Mouse (Mus musculus): ENCODE results near the gene Prdm5. TPM values are rescaled to one million over a fixed set of nuclear protein-coding genes. Genes with fewer than 3 reads are reported as not detected.

Prdm5 gene
- polyA plus RNA-seq, 2 experiments from 2014 or later, result 1.4 to 2.1 TPM

DNA sequence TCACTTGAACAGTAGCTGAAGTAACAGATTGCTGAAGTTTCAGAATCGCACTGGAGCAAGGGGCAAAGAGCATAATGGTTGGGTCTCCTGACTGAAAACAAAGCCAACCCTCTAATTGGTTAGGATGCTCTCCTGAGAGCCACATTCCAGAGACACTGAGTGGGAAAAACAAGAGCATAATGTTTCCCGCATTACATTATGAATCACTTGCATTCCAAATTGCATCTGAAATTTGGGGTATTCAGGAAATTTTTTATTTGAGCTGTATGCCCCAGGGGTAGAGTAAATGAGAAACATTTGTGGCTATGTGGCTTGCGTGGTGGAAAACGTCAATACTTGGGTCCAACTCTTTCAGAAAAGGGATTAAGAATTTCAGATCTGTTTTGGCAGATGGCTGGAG is 55.2 kb downstream of the Prdm5 start:
- ATAC-seq, result no peak

DNA sequence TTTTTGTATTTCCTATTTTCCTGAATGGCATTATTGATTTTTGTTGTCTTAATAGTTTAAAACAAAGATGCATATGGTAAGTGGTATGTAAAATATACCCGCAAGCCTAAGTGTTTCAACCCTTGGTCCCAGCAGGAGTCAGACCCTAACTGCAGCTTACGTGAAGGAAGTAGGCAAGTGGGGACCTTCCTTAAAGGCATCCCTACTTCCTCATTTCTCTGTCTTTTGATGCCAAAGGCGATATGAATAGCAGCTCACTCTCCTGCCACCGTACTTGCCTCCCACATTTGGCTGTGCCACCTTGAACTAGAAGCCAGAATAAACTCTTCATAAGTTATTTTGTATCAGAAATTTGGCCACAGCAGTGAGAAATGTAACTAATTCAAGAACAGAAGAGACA is 63.8 kb downstream of the Prdm5 start:
- no peak for ATAC-seq

DNA sequence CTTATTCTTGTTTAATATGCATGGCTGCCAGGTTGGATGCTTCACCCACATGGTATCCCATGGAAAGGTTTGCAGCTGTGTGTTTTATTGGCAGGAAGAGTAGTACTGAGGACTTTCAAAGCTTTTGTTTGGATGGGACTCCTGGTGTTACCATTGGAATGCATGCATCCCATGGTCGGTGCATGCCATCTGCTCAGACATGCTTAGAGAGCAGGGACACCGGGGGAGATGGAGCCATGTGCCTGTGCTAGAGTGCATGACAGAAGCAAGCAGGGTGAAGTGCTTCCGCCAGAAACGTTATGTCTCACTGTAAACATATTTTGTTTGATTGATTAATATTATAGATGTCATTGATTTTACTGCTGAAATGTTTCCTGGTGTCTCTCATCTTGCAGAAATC is 70.3 kb downstream of the Prdm5 start:
- ATAC-seq, result no peak

DNA sequence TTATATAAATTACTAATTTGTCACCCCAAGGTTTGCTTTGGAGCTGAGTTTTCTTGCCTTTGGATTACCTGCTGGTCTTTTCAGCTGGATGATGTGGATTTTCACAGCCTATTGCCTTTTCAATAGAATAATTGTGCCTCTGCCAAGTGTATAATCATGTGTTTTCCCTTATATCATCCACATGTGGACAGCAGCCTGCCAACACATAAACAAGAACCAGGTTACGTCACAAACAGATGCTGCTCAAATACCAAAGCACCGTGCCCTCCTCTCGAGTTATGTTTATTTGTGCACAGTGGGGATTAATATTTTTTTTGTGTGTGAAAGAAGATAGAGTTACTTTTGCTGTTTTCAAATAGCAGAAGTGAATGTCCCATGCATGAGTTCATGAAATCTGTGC is 70.9 kb downstream of the Prdm5 start:
- ATAC-seq, result no peak

DNA sequence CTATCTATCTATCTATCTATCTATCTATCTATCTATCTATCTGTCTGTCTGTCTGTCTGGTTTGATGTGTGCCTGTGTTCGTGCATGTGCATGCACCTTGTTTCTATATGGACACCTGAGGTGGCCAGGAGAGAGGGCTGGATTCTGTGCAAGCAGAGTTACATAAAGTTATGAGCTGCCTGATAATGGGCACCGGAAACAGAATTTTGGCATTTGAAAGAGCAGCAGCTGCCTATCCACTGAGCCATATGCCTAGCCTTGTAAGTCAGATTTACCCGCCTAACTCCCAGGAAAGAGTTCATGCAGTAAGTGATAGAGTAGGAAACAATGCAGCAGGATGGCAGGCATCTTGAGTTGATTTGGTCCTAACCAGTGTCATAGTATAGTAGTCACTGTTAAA is 71.4 kb downstream of the Prdm5 start:
- no peak for ATAC-seq

GRCm38 (mm10) chr6:65854020-65854419 is 75.2 kb downstream of the Prdm5 start:
- ATAC-seq, result no peak

DNA sequence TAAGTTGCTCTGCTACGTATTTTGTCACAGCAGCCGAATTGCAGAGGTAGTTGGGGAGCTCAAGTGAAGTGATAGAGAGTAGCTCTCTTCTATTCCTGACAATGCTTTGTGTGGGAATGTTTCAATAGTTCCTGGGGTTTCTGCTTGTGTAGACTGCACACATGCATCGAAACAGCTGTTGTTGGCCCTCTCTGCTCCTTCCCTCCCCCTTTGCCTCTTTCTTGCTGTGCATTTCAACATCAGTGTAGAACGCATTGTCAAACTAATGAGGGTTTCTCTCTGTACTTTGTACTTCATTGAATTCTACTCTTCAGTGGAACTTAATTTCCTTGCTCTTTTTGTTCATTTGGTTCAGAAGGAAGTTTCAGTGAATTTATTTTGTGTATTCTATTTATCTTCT is 75.8 kb downstream of the Prdm5 start:
- ATAC-seq, result no peak

- no peak for ATAC-seq
Measured at GRCm38 (mm10) chr6:65860609-65861008, 81.8 kb downstream of the Prdm5 start.

- no peak for ATAC-seq
Measured at GRCm38 (mm10) chr6:65862836-65863235, 84.0 kb downstream of the Prdm5 start.

DNA sequence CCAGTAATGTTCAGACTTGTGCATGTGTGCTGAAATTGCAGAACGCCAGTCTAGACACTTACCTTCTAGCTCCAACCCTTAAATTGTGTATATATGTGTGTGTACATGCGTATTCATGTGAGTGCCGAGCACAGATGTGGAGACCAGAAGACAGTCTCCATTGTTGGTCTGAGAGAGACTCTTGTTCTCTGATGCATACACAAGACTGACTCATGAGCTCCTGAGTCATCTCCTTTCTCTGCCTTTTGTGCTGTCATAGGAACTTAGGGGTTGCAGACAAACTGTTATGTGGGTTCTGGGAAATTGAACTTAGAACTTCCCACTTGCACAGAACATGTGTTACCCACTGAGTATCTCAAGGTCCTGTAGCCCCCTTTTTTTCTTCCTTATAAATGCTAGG is 85.4 kb downstream of the Prdm5 start:
- no peak for ATAC-seq

DNA sequence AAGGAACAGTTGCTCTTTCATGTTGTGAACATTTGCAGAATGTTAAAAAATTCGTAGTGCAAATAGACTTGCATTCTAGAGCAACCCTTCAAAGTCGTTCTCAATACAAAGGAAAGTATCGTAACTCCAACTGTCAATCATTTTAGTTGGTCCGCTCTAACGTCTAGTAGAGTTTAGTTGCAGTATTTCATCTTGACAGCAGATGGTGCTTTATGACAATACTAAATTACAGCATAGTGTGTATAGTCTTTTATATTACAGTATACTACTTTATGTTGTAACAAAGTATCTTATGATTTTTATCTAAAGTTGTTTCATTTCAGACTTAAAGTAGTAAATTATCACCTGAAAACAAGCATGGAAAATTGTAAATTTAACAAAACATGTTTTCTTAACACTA is 86.1 kb downstream of the Prdm5 start:
- no peak for ATAC-seq

- ATAC-seq, result no peak
Measured at GRCm38 (mm10) chr6:65865861-65866260, 87.1 kb downstream of the Prdm5 start.

- no peak for ATAC-seq
Measured at GRCm38 (mm10) chr6:65871754-65872278, 93.0 kb downstream of the Prdm5 start.

GRCm38 (mm10) chr6:65878300-65878699 is 99.5 kb downstream of the Prdm5 start:
- ATAC-seq, result no peak

DNA sequence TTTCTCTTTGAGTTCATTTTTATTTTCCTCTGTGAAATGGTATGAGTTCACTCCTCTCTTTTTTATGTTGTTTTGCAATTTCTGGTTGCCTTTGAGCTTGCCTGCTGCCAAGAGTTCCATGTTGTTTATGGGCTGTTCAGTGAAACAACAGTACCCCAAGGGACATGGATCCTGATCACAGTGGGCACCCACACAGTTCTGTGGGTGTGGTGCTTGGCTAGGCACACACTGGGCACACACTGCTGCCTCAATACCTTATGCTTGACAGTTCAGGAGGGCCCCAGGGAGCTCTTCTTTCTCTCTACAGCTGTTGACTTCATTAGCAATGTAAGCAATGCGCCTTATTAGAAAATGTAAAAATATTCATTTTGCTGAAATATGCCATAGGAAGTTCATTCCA is 110.0 kb downstream of the Prdm5 start:
- ATAC-seq, result no peak

DNA sequence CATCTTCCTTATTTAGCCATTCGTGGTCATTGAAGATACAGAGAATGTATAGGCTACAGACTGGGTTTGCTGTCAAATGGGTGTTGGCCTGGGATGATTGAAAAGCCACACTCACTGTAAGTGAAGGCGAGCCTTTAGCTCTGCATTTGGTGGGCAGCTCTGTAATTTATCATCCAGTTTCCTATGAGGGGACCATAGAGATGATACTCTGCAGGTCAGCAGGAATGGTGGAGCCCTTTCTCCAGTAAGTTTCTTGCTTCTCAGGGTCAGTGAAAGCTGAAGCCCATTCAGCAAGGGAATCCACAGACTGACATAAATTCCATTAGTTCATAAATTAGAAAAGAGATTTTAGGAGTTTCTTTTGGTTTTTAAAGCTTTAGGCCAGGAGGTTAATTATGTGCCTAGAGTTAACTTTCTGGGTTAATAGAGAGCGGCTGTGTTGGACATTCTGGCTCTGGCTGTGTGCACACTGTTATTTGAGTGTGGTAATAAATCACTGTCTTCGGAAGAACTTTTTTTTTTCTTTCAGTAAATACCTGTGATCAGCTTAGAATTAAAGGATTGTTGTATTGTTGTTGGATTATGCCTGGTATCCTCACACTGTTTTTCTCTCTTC is 113.4 kb downstream of the Prdm5 start:
- no peak for ATAC-seq

GRCm38 (mm10) chr6:65906657-65907182 is 127.9 kb downstream of the Prdm5 start:
- ATAC-seq, result no peak

GRCm38 (mm10) chr6:65915421-65915820 is 136.6 kb downstream of the Prdm5 start:
- ATAC-seq, result no peak

DNA sequence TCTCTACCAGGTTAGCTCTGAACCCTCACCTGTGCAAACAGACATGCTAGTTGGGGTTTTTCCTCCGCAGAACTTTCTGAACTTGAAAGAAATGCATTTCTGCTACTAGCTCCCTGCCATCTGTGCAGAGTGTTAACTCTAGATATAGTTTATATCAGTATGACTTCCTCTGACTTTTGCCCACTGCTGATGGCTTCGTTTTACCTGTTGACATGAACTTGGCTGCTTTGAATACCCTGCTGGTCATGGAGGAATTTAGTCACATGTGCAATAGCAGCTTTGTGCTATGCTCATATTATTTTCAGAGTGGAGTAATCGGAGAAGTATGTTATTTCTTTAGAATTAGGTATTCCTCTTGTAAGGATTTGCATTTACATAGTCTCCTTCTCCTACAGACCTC is 142.9 kb downstream of the Prdm5 start:
- ATAC-seq, result no peak

DNA sequence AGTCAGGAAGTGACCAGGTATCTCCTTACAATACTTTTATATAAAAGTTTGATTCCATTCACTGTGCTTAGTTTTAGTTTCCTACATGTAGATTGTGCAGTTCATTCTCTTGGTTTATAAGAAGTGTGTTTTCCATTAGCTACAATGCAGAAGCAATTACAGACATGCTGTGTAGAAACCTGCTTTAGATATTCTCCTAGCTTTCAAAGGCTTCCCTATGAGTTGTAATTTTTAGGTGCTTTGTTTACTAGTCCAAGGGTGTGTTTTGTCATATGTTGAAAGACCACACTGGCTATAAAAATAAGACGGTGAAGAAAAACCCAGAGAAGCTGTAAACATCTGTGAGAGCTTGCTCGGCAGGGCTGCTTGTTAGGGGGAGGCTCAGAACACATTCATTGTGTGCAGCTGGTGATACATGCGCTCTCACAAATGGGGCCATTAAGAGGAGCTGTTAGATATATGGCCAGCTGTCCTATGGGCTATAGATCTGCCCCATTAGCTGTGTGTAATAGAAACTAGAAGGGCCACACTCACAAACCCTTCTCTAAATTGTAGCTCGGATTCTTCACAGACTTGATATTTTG is 144.8 kb downstream of the Prdm5 start:
- ATAC-seq, result no peak

DNA sequence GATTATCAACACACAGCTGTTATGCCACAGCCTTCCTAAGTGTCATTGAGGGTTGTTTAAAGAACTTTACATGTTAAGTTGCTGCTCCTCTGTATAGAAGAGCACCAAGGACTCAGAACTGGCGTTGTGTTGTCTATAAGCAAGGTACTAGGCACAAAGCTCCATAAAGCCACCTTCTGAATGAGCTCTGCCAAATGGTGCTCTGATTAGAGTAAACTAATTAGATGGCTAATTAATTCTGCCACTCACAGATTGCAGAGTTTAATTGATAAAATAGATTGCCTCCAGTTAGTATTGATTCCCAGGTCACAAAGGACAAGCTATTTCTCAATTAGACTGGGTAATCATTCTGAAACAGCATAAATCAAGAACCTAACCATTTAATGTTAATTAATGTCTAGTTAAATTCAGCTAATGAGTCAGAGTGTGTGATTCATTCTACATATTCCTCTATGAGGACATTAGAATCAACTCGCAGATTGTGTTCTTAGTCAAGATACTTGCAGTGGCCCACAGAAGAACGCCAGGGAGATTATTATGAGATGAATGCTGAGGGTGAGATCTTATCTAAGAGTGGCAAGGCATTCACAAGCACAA is 147.0 kb downstream of the Prdm5 start:
- no peak for ATAC-seq

DNA sequence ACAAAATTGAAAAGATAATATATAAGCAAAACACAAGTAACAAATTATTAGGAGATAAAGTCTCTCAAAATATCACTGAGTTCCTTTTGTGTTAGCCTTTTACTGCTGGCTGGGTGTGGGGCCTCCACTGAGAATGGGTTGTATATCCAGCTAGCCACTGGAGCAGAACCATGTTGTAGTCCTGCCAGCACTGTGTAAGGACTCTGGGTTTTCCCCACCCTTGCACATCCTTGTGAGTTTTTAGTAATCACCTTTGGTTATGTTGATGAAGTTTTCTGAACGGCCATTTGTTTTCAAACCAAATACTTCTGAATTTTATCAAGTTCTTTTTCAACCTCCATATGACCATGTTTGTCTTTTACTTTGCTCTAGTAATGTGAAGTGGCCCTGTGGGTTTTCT is 151.7 kb downstream of the Prdm5 start:
- ATAC-seq, result no peak

DNA sequence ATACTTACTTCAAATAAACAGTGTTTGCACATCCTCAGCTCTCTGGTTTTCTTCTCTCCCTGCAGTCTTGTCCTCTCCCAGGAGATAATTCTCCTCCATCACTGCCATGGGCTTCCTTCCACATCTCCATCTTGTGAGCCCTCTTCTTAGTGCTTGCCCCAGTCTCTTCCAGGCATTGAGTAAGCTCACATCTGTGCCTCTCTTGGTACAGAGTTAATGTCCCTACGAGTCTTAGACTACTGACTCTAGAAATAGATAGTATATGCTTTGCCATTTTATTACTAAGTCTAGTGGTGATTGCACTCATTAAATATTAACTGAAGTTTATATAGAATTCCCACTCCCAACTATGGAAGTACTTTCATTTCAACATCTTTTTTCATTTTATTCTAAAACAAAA is 154.0 kb downstream of the Prdm5 start:
- ATAC-seq, result no peak

GRCm38 (mm10) chr6:65933177-65933576 is 154.4 kb downstream of the Prdm5 start:
- no peak for ATAC-seq

All from activated CD4-positive, CD25-positive, alpha-beta regulatory T cell, adult 4 months (primary cell).